Mouse (Mus musculus) liver, embryonic 12.5 days (tissue): ENCODE measurements around the gene Pth1r. TPM values are rescaled to one million over a fixed set of nuclear protein-coding genes. Genes with fewer than 3 reads are reported as not detected.

ENCODE experiments used
- ATAC-seq: fragments of 200-750 bp; cut with Nextera tagmentation; 2 replicates; pipeline ENCODE4 v1.8.0; 2017; ENCODE audit warnings: moderate number of reproducible peaks, mild to moderate bottlenecking, moderate library complexity
- H3K27ac ChIP-seq: fragments of 300-500 bp; sonication (generic); 2 replicates; pipeline ENCODE4 v1.5.1; 2016; ENCODE audit warnings: mild to moderate bottlenecking
- H3K27me3 ChIP-seq: fragments of 300-500 bp; sonication (generic); replicated peaks from 2 replicates; pipeline ENCODE4 v1.6.1; 2016; ENCODE audit warnings: mild to moderate bottlenecking, moderate library complexity
- H3K36me3 ChIP-seq: fragments of 300-500 bp; sonication (generic); 2 replicates; pipeline ENCODE4 v1.6.1; 2016; ENCODE audit warnings: mild to moderate bottlenecking, moderate library complexity
- H3K4me1 ChIP-seq: fragments of 300-500 bp; sonication (generic); 2 replicates; pipeline ENCODE4 v1.6.1; 2016
- H3K4me2 ChIP-seq: fragments of 300-500 bp; sonication (generic); 2 replicates; pipeline ENCODE4 v1.6.1; 2016; ENCODE audit warnings: mild to moderate bottlenecking, moderate library complexity
- H3K4me3 ChIP-seq: fragments of 300-500 bp; sonication (generic); 2 replicates; pipeline ENCODE4 v1.5.1; 2016; ENCODE audit warnings: mild to moderate bottlenecking, moderate library complexity
- H3K9ac ChIP-seq: fragments of 300-500 bp; sonication (generic); 2 replicates; pipeline ENCODE4 v1.6.1; 2016; ENCODE audit warnings: mild to moderate bottlenecking, moderate library complexity
- H3K9me3 ChIP-seq: fragments of 300-500 bp; sonication (generic); replicated peaks from 2 replicates; pipeline ENCODE4 v1.6.1; 2016; ENCODE audit warnings: mild to moderate bottlenecking, moderate library complexity
- WGBS: fragments of 180-500 bp; shearing (Covaris S2); methylation state at CpG from one replicate; pipeline ENCODE4 v1.1.7; 2016; ENCODE audit not compliant: insufficient replicate concordance; 5-methylcytosine and 5-hydroxymethylcytosine counted together
- polyA plus RNA-seq: library from polyadenylated mRNA; unstranded; fragments of >200 nt; fragmentation: Nextera tagmentation; extraction: Ambion mirVana; gene quantifications from 2 replicates; pipeline ENCODE4 v1.2.1, GENCODE M21; 2016

Pth1r gene
- polyA plus RNA-seq, 1 experiment from 2014 or later, result 9.1 TPM

DNA sequence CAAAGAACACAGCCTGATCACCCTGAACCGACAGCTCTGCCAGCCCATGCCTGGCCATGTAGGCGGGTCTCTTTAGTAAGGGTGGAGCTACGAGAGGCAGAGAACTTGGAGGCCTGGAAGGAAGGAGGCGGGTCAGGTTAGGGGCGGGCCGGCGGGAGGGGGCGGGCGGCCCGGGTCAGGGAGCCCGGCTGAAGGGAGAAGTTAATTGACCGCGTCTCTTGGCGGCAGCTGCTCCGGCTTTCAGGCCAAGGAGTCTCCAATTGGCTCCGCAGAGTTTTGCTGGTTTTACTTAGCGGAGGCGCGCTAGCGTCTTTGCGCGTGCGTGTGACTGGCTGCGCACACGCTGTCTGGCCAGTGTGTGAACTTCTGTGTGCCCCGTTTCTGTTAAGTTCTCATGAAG, 14.3 kb downstream of the Pth1r start:
- peak; percentile 84 for ATAC-seq
- peak overlapping the region; percentile 56 for H3K9ac ChIP-seq

DNA sequence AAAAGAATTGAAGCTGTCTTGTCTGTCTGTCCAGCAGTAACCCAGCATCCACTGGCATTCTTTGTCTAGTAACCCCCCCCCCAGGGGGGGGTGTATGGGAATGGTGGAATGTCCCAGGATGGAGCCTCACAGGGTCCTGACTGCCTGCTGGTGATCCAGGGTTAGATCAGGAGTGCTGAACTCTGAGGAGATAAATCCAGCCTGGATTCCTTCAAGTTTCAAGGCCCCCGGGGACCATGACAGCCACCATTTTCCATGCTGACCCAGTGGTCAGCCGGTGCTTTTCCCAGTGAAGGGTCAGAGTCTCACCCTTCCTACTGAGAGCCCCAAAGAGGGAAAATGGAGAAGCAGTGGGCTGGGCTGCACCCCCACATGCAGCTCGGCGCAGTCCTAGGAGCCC, 15.1 kb downstream of the Pth1r start:
- Histone ChIP-seq H3K4me1 (peaks cover 19% of the 10 kb centered on the region), H3K4me2 (peak overlapping the region; percentile 75), H3K9me3 (no peaks in the 10 kb centered on the region), H3K36me3 (no peaks in the 10 kb centered on the region), H3K27ac (no peak overlapping the region), H3K9ac (no peak overlapping the region), H3K27me3 (peaks cover 91% of the 10 kb centered on the region), H3K4me3 (no peak overlapping the region)
- no peak; the same call in 1 of the 2 replicates for ATAC-seq
- 51% methylated on average over 4 of the region's 4 CpGs for WGBS

More for the DNA sequence above, 14.3 kb downstream of the Pth1r start:
- Histone ChIP-seq H3K4me2 (peak overlapping the region; percentile 75), H3K9me3 (no peaks in the 10 kb centered on the region), H3K4me3 (peak overlapping the region; percentile 49), H3K36me3 (no peaks in the 10 kb centered on the region), H3K27me3 (peaks cover 91% of the 10 kb centered on the region), H3K27ac (peak overlapping the region; percentile 46; the same call in 1 of the 2 replicates), H3K4me1 (peaks cover 19% of the 10 kb centered on the region)
- WGBS, result under 1% methylated on average over 26 of the region's 26 CpGs

DNA sequence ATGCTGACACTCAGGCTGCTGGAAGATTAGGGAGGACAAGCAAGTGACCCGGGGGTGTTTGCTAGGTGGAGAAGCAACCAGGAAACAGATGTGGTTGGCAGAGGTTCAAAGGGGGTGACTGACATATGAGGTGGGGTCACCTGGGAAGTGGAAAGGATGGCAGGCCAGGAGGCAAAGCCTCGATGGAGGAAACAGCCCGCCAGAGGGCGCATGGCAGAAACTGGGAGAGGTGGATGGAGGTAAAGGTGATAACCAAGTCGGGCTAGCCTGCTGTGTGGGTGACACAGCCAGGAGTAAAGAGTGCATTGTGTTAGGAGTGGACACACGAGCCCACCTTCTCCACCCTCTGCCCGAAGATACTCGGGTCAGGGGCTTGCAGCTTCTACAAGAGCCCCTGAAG, 17.1 kb downstream of the Pth1r start:
- Histone ChIP-seq H3K4me1 (peaks cover 19% of the 10 kb centered on the region), H3K9me3 (no peaks in the 10 kb centered on the region), H3K4me3 (no peak overlapping the region), H3K4me2 (no peak overlapping the region), H3K27me3 (peaks cover 89% of the 10 kb centered on the region), H3K36me3 (no peaks in the 10 kb centered on the region), H3K27ac (no peak overlapping the region), H3K9ac (no peak overlapping the region)
- WGBS, result 18% methylated on average over 8 of the region's 8 CpGs
- no peak for ATAC-seq

DNA sequence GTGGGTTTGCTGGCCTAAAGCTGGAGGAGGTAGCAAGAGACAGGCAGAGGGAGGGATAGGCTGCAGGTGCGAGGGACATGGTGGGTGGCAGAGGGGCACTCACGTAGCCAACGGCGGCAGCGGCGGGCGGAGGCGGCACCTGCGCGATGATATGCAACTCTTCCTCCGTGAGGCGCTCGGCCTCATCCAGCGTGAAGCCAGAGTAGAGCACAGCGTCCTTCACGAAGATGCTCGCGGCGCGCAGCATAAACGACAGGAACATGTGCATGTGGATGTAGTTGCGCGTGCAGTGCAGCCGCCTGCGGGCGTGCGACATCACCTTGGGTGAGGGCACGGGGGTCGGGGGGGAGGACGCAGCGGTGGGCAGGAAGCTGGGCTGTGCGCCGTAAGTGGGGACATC, 20.1 kb downstream of the Pth1r start:
- peaks cover 2% of the 10 kb centered on the region; the same call in 1 of the 2 replicates for H3K4me1 ChIP-seq
- no peak overlapping the region for H3K27ac ChIP-seq
- no peak for ATAC-seq
- no peak overlapping the region for H3K4me2 ChIP-seq
- H3K9ac ChIP-seq, result no peak overlapping the region
- H3K36me3 ChIP-seq, result peaks cover 13% of the 10 kb centered on the region
- H3K9me3 ChIP-seq, result no peaks in the 10 kb centered on the region
- WGBS, result 26% methylated on average over 33 of the region's 33 CpGs
- H3K4me3 ChIP-seq, result no peak overlapping the region
- peaks cover 68% of the 10 kb centered on the region for H3K27me3 ChIP-seq

DNA sequence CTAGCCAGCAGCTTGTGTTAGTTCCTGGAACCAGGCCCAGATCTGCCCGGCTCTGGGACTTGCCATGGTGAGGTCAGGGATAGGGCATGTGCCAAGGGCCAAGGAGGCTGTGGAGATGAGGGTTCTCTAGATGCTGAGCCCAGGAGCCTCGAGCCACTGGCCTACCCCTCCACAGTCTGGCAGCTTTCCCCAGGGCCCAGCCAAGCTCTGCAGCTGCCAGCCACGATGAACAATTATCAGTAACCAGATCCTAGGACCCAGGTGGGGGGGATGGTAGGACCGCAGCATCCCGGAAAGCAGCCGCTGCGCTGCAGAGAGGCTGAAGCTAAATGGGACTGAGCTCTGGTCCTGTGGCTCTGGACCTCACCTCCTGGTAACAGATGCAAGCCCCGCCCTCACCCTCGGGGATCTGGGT, 21.2 kb downstream of the Pth1r start:
- WGBS, result 29% methylated on average over 9 of the region's 9 CpGs
- ATAC-seq, result no peak
- Histone ChIP-seq H3K4me2 (no peak overlapping the region), H3K9ac (no peak overlapping the region), H3K9me3 (no peaks in the 10 kb centered on the region), H3K4me1 (no peaks in the 10 kb centered on the region), H3K36me3 (peaks cover 13% of the 10 kb centered on the region), H3K4me3 (no peak overlapping the region), H3K27ac (no peak overlapping the region), H3K27me3 (peaks cover 56% of the 10 kb centered on the region)

DNA sequence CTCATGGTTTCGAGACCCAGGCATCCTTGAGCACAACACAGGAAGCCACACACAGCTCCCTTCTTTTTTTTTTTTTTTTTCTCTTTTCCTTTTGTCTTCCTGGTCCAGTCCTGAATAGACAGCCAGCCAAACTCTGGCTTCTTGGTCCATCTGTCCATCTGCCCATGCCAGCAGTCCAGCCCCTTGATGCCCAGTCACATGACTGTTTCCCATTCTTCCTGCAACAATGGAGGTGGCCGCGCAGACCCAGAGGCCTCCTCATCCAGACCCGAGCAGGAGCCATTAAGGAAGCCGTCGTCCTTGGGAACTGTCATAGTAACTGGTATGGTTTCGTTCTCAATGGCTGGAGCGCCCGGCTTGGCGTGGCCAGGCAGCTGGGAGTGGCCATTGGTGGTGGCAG, 24.9 kb downstream of the Pth1r start:
- H3K36me3 ChIP-seq, result peaks cover 13% of the 10 kb centered on the region
- H3K27me3 ChIP-seq, result peaks cover 20% of the 10 kb centered on the region
- H3K4me2 ChIP-seq, result no peak overlapping the region
- no peak overlapping the region for H3K27ac ChIP-seq
- H3K9me3 ChIP-seq, result no peaks in the 10 kb centered on the region
- H3K4me1 ChIP-seq, result no peaks in the 10 kb centered on the region
- H3K9ac ChIP-seq, result no peak overlapping the region
- 70% methylated on average over 10 of the region's 10 CpGs for WGBS
- no peak overlapping the region for H3K4me3 ChIP-seq
- ATAC-seq, result no peak

DNA sequence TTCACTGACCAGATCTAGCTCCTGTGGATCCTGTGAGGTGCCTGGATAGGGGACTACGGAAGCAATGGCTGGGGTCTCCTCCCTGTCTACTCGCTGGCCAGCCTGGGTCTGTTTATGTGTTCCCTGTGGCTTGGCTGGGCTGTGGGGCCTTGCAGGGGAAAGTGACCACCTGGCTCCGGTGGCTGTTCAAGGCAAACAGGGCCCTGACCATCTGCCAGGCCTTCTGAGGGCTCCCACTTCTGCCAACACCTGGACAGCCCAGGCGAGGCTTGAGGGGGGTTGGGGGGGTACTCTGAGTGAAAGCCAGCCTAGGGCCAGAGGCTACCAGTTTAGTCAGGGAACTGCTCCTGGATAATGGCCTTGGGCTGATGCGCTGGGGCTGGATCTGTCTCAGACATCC, 27.0 kb downstream of the Pth1r start:
- Histone ChIP-seq H3K27ac (no peak overlapping the region), H3K4me1 (no peaks in the 10 kb centered on the region), H3K36me3 (peaks cover 18% of the 10 kb centered on the region), H3K4me3 (no peak overlapping the region), H3K9me3 (no peaks in the 10 kb centered on the region), H3K27me3 (no peaks in the 10 kb centered on the region; the same call in 1 of the 2 replicates), H3K4me2 (no peak overlapping the region), H3K9ac (no peak overlapping the region)
- 64% methylated on average over 5 of the region's 5 CpGs for WGBS
- no peak for ATAC-seq

DNA sequence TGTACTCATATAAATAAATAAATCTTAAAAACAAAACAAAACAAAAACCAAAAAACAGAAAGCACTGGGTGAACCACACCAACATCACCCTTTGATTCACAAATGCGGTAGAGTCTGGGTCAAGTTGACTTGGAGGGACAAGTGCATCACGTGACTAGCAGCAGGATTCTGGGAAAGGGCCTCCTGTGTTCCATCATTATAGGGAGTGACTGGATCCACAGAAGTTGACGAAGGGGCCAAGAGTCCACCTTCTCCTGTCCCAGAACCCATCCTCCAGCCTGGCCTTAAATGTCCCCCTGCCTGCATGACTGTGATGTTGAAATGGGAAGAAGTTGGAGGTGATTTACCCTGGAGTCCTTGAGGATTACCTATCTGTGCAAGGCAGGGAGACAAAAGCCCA, 28.1 kb downstream of the Pth1r start:
- Histone ChIP-seq H3K4me2 (no peak overlapping the region), H3K4me3 (no peak overlapping the region), H3K27me3 (no peaks in the 10 kb centered on the region), H3K9ac (no peak overlapping the region), H3K4me1 (no peaks in the 10 kb centered on the region), H3K27ac (no peak overlapping the region), H3K9me3 (no peaks in the 10 kb centered on the region), H3K36me3 (peaks cover 18% of the 10 kb centered on the region)
- ATAC-seq, result no peak
- 72% methylated on average over 3 of the region's 3 CpGs for WGBS

DNA sequence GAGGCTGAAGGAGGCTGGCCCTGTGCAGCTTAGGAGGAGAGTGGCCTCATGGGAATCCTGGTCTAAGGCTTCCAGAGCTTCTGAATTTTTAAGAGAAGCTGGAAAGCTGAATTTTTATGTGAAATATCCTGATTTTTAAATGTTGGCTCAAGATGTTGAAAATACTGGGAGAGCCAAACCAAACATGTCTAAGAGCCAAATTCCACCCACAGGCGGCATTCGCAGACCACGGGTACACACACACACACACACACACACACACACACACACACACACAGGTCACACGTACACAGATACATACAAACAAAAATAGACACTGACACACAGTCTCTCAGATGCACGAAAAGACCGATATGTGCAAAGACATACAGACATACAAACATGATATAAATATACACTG, 28.9 kb downstream of the Pth1r start:
- no peak overlapping the region for H3K27ac ChIP-seq
- no peaks in the 10 kb centered on the region for H3K9me3 ChIP-seq
- 89% methylated on average over 6 of the region's 6 CpGs for WGBS
- no peak overlapping the region for H3K4me3 ChIP-seq
- H3K36me3 ChIP-seq, result peaks cover 17% of the 10 kb centered on the region
- ATAC-seq, result no peak
- H3K27me3 ChIP-seq, result no peaks in the 10 kb centered on the region
- no peaks in the 10 kb centered on the region for H3K4me1 ChIP-seq
- H3K9ac ChIP-seq, result no peak overlapping the region
- H3K4me2 ChIP-seq, result no peak overlapping the region

DNA sequence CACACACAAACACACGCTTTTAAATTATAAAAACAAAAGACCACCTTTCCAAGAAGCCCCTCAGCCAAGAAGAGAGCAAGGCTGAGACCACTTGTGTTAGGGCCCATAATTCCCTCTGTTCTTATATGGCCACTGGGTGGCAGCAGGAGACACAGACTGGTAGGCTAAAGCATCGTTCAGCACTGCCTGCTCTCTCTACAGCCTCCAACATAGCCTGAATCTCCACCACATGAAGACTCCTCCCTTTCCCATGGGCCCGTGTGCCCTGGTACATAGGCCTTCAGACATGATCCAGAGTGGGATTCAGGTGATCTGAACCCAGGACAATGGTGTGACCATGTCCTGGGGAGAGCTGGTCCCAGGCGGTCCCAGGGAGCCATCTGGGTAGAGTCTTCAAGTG, 30.2 kb downstream of the Pth1r start:
- ATAC-seq, result peak; percentile 31; the same call in 1 of the 2 replicates
- no peak overlapping the region for H3K27ac ChIP-seq
- no peak overlapping the region for H3K4me2 ChIP-seq
- H3K4me1 ChIP-seq, result no peaks in the 10 kb centered on the region
- WGBS, result 30% methylated on average over 4 of the region's 4 CpGs
- H3K9me3 ChIP-seq, result no peaks in the 10 kb centered on the region
- no peak overlapping the region for H3K4me3 ChIP-seq
- H3K9ac ChIP-seq, result no peak overlapping the region
- peaks cover 30% of the 10 kb centered on the region for H3K36me3 ChIP-seq
- H3K27me3 ChIP-seq, result no peaks in the 10 kb centered on the region

DNA sequence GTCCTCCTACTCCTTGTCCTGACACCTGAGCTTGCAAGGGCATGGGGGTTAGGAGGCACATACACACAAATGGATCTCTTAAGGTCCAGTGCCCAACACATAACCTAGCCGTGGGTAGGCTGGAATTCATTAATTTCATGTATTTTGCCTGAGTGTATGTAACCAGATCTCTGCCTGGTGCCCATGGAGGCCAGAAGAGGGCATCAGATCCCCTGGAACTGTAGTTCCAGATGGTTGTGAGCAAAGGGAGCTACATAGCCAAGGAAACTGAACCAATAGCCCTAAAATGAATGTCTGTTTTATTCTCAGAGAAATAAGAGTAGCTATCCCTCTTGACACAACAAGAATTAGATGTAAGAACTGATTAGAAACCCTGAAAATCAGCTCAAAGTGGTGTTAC, 31.5 kb downstream of the Pth1r start:
- Histone ChIP-seq H3K9ac (no peak overlapping the region), H3K4me3 (no peak overlapping the region), H3K27ac (no peak overlapping the region), H3K9me3 (no peaks in the 10 kb centered on the region), H3K4me2 (no peak overlapping the region), H3K4me1 (peaks cover 2% of the 10 kb centered on the region; the same call in 1 of the 2 replicates), H3K36me3 (peaks cover 43% of the 10 kb centered on the region), H3K27me3 (no peaks in the 10 kb centered on the region)
- WGBS, result 69% methylated on average over 1 of the region's 1 CpGs
- no peak for ATAC-seq

DNA sequence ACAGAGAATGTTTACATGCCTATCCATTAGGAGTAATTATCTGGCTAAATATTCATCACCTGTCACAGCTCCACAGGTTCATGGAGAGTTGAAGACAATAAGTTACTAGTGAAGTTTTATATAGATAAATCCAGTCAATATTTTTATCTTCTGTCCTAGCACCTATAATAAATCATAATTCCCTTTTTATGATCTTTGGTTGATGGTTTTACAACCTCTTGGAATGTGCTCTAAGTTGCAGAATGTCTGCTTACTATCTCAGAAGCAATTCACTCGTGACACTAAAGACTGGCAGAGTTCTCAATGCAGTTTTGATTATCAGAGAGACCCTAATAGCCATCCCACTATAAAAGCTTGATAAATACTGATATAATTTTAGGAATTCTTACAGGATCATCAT, 33.6 kb downstream of the Pth1r start:
- peaks cover 15% of the 10 kb centered on the region for H3K4me1 ChIP-seq
- no peak for ATAC-seq
- no peak overlapping the region for H3K4me3 ChIP-seq
- no peaks in the 10 kb centered on the region for H3K27me3 ChIP-seq
- 64% methylated on average over 1 of the region's 1 CpGs for WGBS
- H3K36me3 ChIP-seq, result peaks cover 49% of the 10 kb centered on the region
- no peak overlapping the region for H3K27ac ChIP-seq
- no peaks in the 10 kb centered on the region for H3K9me3 ChIP-seq
- H3K9ac ChIP-seq, result no peak overlapping the region
- H3K4me2 ChIP-seq, result no peak overlapping the region

DNA sequence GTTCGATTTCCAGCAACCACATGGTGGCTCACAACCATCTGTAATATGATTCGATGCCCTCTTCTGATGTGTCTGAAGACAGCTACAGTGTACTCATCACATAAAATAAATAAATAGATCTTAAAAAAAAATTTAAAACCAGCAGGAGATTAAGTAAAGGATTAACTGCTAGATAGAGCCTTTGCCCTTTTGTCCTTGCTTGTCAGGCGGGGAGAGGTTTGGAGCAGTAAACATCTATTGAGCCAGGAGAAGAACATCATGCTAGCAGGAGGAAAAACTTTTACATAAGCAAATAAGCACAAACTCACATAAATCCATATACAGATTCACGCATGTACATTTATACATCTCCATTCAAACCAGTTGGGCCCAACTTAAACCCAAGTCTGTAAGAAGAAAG, 34.4 kb downstream of the Pth1r start:
- no peaks in the 10 kb centered on the region for H3K9me3 ChIP-seq
- H3K36me3 ChIP-seq, result peaks cover 56% of the 10 kb centered on the region
- no peak overlapping the region for H3K27ac ChIP-seq
- no peak overlapping the region for H3K9ac ChIP-seq
- peaks cover 15% of the 10 kb centered on the region for H3K4me1 ChIP-seq
- ATAC-seq, result no peak
- H3K27me3 ChIP-seq, result no peaks in the 10 kb centered on the region
- 87% methylated on average over 4 of the region's 4 CpGs for WGBS
- H3K4me2 ChIP-seq, result no peak overlapping the region
- no peak overlapping the region for H3K4me3 ChIP-seq
